Mouse (Mus musculus): ENCODE results near the gene 1700013F07Rik. TPM values are rescaled to one million over a fixed set of nuclear protein-coding genes. Genes with fewer than 3 reads are reported as not detected.
A peak's percentile ranks its signal among the peaks of the same experiment; 100 is the strongest.
"Not testable (repeated sequence)": the region's sequence is repeated elsewhere in the genome, so short reads cannot be mapped to it uniquely, and the experiment has no call there.

The 1700013F07Rik gene
- total RNA-seq, 2 experiments from 2014 or later, result not detected

DNA sequence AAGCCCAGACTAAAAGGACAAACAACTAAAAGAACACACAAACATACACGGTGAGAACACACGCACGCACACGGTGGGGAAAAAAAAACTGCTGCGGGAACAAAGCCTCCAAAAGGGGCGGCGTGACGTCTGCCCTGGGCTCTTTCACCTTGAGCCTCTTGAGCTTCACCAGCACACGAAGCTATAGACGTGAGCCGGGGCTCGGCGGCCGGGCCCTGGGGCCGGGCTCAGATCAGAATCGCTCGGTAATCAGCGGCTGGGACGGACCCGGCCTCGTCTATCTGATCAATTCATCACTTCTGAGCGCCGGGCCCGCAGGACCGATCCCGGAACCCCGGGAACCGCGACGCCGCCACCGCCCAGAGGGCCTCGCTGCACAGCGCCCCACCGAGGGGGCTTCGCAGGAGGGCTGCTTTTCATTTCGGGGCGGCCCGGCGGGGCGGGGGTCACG, 20.2 kb downstream of the 1700013F07Rik start:
- DNase-seq, result no peak

DNA sequence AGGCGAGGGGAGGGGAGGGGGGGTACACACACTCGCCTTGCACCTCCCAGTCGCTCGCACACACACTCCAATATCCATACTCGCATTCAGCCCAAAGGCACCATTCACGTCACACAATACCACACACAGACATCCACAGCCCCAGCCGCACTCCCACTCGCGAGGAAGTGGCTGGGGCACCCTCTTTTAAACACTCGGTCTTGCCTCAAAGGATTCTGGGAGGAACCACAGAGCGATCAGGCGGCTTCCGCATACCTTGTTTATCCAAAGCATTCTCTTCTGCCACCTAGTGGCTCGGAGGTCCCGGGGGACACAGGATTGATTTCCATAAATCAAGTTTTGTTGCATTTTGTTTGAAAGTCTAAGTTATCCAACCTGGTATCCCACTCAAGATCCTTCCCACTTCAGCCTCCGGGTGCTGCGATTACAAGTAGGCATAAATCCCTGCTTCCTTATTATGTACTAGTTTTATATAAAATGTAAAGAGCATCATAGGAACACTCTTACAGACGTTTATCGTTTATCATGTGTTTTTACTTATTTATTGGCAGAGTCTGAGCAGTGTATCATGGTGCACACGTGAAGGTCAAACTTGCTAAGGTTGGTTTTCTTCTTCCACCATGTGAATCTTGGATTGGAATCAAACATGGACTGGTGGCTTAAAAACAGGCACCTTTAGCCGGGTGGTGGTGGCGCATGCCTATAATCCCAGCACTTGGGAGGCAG, 20.8 kb downstream of the 1700013F07Rik start:
- DNase-seq, result peak; percentile 88

DNA sequence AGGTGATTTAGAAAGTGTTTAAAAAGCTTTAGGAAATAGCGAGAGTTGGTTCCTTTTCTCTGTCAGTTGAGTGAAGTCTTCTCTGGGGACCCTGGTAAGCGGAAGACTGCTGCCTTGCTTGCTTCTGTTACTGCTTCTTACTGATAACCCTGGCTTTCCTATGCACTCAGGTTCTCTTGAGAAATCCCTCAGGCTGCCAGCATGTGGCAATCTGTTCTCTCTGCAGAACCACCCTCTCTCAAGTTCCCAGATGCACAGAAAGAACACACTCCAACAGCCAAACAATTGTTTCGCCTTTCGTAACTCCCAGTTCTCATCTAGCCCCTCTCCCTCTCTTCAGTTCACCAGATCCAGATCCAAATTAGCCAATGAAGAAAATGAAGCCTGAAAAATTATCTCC, 23.9 kb downstream of the 1700013F07Rik start:
- DNase-seq, result no peak

DNA sequence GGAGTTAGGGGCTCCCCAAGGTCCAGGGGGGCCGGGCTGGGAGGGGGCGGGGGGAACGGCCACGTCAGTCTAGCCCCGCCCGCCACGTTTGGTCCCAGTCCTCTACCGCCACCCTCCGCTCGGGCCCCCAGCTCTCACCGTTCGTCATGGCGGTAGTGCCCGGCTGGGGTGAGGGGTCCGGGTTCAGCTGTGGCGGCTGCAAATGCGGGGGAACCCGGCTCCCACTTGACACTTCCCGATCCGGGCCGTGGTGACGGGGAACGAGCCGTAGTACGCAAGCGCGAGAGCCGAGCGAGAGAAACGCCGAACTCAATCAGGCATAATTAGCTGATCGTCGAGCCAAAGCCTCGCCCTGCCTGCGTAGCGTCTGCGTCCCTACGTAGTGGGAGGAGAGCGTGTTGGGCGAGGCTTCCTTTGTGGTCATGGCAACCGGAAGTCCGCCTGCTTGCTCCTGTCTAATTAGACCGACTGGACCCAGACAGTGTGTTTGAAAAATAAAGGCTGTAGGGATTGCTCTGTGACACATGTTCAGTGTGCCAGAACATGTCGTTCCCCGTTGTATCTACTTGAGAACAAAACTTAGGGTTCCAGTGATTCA, 28.3 kb downstream of the 1700013F07Rik start, which contains the start of gene Tmem167b:
Tmem167b (minus strand) TSS at position 334 of the 598 bp plus-strand sequence.
- DNase-seq, result peak; percentile 92

DNA sequence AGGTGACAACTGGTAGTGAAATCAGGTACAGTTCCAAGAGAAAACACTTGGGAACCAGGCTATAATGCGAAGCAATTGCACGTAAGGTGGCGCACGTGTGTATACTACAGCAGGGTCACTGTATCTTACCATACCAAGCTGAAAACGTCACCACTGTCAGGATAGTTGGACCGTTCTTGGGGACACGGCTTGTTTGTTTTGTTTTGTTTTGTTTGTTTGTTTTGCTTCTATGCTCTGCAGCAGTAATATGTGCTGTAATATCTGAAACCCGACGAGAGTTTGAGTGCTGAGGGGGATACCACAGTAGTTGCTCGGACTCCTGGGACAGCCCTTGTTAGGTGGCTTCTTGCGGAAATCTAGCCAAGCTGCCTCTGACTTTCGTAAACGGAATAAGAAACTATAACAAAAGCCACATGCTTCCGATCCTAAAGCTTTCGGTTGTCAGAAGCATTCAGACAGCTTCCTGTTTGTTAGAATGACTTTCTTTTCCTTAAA, 28.9 kb downstream of the 1700013F07Rik start:
- peak; percentile 7 for DNase-seq

DNA sequence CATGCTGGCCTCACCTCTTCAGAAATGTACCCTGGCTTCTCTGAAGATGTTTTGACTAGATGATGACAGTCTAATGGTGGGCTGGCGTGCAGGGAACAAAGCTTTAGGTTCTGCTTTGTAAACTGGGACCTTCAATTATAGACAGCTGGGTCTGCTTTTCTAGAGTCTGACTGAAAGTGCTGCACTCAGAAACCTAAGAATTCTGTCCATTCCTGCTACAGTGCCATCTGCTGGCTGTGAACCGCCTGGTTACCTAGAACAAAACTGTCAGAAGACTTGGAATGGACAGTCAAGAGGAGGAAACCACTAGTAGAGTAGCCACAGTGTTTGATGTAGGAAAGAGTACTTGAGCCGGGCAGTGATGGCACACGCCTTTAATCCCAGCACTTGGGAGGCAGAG, 29.4 kb downstream of the 1700013F07Rik start:
- DNase-seq, result peak; percentile 78

DNA sequence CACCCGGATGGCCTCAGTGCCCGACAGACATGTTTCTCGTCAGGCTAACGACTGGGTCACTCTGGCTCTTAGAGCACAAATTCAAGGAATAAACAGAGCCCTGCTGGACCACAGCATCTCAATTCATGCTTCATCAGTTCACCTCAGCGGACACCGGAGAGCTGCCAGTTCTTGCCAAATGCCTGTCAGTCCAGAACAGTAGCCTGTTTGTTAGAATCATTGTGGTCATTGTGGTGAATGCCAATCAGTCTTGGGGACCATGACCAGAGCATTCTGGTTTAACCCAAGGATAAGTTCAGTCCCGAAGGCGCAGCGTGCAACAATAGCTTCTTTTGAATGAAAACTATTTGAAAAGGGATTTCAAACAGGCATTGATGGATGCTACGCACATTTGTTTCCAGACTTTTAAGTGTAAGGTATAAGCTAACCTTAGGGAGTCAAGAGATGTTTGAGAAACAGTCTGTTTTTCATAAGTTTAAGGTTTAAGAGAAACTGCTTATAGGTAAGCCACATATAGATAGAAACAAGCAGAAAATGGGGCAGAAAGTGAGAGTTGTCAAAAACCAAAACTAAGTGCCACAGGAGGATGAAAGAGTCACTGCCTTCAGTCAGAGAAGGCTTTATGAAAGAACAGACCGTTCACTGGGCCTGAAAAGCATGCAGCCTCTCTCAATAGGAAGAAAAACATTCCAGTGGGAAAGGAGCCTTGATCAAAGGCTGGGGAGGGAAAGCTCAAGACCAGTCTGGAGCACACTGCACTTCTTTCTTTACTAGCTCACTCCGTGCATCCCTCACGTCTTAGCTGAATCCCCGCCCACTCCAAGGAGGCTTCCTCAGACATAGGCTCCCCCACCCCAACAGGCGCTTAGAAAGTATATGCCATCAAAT, 34.3 kb downstream of the 1700013F07Rik start:
- DNase-seq, result no peak

DNA sequence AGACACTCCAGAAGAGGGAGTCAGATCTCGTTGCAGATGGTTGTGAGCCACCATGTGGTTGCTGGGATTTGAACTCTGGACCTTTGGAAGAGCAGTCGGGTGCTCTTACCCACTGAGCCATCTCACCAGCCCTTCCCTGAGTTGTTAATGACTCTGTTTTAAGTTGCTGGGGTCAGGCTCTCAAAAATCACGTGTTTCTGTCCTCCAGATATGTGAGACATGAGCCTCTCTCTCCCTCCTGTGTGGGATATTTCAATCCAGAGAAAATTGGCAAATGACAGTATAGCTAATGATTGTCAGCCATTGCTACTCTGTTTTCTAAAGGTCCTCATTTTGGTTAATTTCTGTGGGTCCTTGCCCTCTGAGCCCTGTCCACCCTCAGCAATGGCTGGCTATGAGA, 35.7 kb downstream of the 1700013F07Rik start:
- DNase-seq, result not testable (repeated sequence)

DNA sequence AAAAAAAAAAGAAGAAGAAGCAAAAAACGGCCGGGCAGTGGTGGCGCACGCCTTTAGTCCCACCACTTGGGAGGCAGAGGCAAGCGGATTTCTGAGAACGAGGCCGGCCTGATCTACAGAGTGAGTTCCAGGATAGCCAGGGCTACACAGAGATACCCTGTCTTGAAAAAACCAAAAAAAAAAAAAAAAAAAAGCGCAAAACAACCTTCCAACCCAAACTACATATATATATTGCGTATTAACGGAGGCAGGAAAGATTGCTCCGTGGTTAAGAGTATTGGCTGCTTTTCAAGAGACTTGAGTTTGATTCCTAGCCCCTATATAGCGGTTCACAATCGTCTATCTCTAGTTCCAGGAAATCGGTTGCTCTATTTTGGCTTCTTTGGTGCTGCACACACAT, 36.9 kb downstream of the 1700013F07Rik start:
- DNase-seq, result no peak

DNA sequence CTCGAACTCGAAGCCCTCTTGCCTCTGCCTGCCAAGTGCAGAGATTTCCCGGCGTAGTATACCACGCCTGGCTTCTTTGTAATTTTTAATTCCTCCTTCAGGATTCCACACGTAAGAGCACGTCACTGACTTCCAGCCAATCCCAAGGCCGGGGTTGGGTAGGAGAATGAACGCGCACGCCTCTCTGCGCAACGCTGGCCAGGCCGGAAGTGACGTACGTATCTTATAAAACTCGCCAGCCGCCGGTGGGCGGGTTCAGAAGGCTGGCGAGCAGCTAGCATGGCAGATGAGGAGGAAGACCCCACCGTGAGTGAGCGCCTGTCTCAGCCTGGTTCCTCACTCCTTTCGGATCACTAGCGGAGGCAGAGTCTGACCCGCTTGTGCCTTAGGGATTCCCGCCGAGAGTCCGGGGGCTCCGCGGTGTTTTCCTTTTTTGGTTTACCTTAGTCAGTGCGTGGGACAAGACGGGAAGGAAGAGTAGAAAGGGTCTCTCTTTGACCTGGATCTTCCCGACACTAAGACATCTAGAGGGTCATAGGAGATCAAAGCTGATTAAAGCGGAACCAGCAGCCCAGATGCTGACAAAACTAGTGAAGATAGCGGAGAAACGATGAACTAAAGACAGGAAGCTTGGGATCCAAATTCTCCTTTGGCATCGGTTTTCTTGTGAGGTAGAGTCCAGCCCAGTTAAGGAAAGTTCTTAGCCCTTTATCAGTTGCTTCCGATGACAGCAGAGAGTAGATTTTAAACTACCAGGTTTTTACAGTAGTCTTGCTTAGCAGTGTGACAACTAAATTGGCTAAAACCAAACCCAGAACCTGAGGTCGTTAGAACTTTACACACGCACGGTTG, 37.7 kb downstream of the 1700013F07Rik start, which contains the start of gene Taf13:
Taf13 (plus strand) TSS at position 256 of the 852 bp plus-strand sequence.
- DNase-seq, result peak; percentile 95

DNA sequence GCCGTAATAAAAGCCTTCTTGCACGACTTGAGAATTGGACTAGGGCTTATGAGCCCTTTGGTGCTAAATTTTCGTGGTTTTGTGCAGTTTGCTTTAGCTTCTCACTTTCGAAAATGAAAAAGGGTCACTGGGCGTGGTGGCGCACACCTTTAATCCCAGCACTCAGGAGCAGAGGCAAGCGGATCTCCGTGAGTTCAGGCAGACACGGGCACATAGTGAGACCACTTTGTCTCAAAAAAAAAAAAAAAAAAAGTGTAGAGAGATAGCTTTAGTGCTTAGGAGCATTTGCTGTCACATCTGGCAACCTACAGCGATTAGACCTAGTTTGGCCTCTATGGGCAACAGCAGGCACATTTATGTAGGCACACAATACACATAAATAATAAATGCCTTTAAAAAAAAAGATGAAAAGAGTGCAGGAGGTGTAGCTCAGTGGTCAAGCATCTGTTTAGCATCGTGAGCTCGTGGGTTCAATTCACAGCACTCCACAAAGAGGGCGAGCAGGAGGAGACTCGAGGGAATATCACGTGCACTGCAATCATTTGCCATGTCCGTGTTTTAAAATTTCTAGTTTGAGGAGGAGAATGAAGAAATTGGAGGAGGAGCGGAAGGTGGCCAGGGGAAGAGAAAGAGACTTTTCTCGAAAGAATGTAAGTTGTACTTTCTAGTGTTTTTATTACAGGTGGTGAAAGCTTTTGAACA, 38.5 kb downstream of the 1700013F07Rik start:
- DNase-seq, result no peak

DNA sequence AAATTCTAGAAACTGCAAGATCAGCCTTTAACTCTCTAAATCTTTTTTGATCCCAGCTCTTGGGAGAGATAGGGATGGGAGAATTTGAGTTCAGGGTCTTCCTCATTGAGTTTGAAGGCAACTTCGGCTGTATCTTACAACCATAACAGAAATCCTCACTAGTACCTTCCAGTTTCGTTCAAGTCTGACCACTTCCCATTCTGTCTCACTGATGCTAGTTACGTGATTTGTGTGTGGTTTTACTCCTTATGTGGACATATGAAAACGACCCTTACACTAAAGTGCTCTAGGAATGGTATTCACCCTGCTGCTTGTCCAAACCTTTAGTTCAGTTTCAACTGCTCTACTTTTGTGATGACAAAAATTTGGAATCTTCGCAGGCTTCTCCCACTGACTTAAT, 40.1 kb downstream of the 1700013F07Rik start:
- no peak for DNase-seq

DNA sequence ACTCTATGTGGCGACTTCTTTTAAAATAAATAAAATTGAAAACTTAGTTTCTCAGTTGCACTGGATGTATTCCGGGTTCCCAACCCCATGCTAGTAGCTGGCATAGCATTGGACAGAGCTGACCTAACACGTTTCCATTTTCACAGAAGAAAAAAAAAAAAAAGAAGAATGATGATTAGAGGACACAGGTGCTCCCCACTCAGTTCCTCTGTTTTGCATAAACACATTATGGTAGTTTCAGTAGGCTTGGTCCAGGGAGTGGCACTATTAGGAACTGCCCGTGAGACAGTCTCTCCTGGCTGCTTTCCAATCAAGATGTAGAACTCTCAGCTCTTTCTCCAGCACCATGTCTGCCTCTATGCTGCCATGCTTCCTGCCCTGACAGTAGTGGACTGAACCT, 50.6 kb downstream of the 1700013F07Rik start:
- no peak for DNase-seq

DNA sequence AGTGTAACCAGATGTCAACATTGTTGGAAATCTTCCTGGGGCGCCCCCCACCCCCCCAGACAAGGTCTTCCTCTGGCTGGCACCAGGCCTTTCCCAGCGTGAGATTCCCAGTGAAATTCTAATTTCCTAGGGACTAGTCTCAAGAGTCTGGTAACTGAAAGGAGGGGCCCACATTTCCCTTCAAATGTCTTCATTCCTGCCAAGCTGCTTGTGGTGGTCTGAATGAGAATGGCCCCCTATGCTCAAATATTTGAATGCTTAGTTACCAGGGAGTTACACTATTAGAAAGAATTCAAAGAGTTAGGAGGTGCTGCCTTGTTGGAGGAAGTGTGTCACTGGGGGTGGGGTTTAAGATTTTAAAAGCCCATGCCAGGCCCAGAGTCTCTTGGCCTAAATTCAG, 54.5 kb downstream of the 1700013F07Rik start:
- no peak for DNase-seq

DNA sequence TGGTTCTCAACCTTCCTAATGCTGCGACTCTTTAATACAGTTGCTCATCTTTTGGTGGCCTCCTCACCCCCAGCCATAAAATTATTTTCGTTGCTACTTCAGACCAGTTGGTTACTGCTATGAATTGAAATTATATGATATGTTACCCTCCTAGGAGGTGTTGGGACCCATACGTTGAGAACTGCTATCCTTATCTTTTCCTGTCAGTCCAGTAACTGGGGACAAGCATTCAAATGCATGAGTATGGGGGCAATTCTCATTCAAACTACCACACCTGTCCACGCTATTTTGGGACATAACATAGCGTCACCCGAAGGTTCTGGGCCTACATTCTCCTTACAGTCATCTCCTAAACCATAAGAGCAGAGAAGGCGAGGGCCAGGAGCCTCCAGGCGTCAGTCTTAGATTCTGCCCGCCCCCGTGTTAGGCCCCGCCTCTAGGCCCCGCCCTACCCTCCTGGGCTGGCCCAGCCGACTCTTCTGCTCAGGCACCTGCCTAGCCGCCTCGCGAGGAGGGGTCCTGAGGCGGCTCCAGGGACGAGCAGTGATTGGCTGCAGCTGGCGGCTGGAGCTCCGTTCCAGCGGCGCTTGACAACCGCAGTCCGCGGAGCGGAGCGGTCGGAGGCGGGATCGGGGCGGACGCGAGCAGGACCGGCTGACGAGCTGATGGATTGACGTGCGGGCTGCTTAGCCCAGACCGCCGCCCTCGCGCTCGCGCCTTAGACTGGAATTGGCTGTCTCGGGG, 57.0 kb downstream of the 1700013F07Rik start, which contains the start of gene Wdr47:
Wdr47 (plus strand) TSS at position 494 of the 744 bp plus-strand sequence.
- DNase-seq, result peak; percentile 95

DNA sequence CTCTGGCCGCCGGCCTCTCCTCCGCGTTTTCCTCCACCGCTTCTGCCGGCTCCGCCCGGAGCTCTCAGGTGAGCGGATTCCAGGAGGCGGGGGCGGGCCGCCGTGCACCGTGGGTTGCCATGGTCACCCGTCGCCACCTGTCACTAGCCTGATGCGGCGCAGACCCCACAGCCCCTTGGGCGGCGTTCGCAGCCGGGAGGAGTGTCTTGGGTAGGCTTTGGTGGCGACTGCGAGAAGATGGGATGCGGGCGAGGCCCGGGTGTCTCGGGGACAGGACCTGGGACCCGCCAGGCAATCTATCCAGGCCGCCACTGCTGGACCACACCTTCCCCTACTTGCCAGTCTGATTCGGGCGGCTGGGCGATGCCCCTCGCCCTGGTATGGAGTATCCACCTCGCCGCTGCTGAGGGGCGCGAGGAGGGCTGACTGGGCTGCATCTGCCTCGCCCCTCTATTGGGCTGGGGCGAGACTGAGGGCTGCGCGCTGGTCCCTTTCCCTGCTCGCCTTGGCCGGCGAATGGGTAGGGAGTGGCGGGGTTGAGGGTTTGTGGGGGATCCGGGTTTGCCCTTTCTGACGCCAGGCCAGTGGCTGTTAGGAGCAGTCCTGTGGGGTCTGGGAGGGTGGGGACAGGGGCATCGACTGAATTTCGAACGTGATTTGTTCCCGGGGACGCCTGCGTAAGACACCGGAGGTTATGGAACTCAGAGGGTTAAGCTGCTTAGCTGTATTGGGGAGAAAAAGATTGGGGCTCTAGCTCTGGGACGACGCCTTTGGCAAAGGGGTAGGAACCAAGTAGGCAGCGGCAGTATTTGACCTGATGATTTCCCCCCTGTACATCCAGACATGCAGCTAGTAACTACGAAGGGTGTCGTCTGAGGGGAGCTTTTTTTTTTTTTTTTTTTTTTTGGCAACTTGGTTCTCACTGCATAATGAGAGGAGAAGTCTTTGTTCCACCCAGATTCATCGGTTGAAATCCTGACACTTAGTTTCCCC, 57.9 kb downstream of the 1700013F07Rik start:
- DNase-seq, result no peak

Data from gastrocnemius, postnatal 10 days (tissue).